Mouse (Mus musculus) kidney, embryonic 16.5 days (tissue): ENCODE results near the gene Rab21. TPM values are rescaled to one million over a fixed set of nuclear protein-coding genes. Genes with fewer than 3 reads are reported as not detected.

Experiments
- ATAC-seq: fragments of 200-750 bp; cut with Nextera tagmentation; 2 replicates; pipeline ENCODE4 v1.8.0; 2017; ENCODE audit warnings: moderate TSS enrichment; ENCODE audit not compliant: low FRiP score, low TSS enrichment
- H3K27ac ChIP-seq: fragments of 300-500 bp; sonication (generic); 2 replicates; pipeline ENCODE4 v1.5.1; 2014; ENCODE audit warnings: low read length
- H3K27me3 ChIP-seq: fragments of 300-500 bp; sonication (generic); 2 replicates; pipeline ENCODE4 v1.6.1; 2014; ENCODE audit warnings: low read length, control low read depth, mixed read lengths; ENCODE audit not compliant: insufficient read depth
- H3K36me3 ChIP-seq: fragments of 300-500 bp; sonication (generic); 2 replicates; pipeline ENCODE4 v1.6.1; 2014; ENCODE audit warnings: low read length, control low read depth, mixed read lengths; ENCODE audit not compliant: insufficient read depth
- H3K4me1 ChIP-seq: fragments of 300-500 bp; sonication (generic); 2 replicates; pipeline ENCODE4 v1.6.1; 2014; ENCODE audit warnings: low read length, control low read depth, mixed read lengths; ENCODE audit not compliant: insufficient read depth
- H3K4me2 ChIP-seq: fragments of 300-500 bp; sonication (generic); replicated peaks from 2 replicates; pipeline ENCODE4 v1.6.1; 2014; ENCODE audit warnings: low read depth, low read length
- H3K4me3 ChIP-seq: fragments of 300-500 bp; sonication (generic); 2 replicates; pipeline ENCODE4 v1.5.1; 2014; ENCODE audit warnings: mild to moderate bottlenecking, low read length
- H3K9ac ChIP-seq: fragments of 300-500 bp; sonication (generic); replicated peaks from 2 replicates; pipeline ENCODE4 v1.6.1; 2014; ENCODE audit warnings: low read length
- H3K9me3 ChIP-seq: fragments of 300-500 bp; sonication (generic); 2 replicates; pipeline ENCODE4 v1.6.1; 2016; ENCODE audit warnings: low read length, control low read depth
- WGBS: fragments of 180-500 bp; shearing (Covaris S2); extraction: QIAGEN DNeasy Blood & Tissue Kit; methylation state at CpG from one replicate; pipeline ENCODE4 v1.1.7; 2014; 5-methylcytosine and 5-hydroxymethylcytosine counted together
- polyA plus RNA-seq: library from polyadenylated mRNA; unstranded; fragments of >200 nt; fragmentation: Nextera tagmentation; extraction: Ambion mirVana; gene quantifications from 2 replicates; pipeline ENCODE4 v1.2.1, GENCODE M21; 2015

Rab21 gene
- polyA plus RNA-seq, 1 experiment from 2014 or later = 4.9 TPM

DNA sequence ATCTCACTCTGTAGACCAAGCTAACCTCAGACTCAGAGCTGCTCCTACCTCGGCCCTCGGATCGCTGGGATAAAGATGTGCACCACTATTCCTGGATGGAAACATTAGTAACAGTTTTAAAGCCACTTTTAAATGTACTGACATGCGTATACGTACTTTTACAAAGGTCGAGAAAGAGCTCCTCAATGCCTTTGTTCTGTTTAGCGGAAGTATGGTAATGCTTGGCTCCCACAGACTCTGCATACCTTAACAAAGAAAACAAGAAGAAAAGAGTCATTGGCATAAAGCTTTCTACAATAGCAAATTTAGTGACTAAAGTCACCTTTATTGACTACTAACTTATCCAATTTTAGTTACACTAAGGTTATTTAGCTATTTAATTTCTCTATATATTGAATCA is 20.7 kb downstream of the Rab21 start:
- H3K9me3 ChIP-seq = no peaks in the 10 kb centered on the region
- ATAC-seq = no peak
- H3K36me3 ChIP-seq = peaks cover 43% of the 10 kb centered on the region
- H3K27ac ChIP-seq = no peak overlapping the region
- no peak overlapping the region for H3K4me2 ChIP-seq
- H3K27me3 ChIP-seq = no peaks in the 10 kb centered on the region
- 94% methylated on average over 7 of the region's 7 CpGs for WGBS
- no peaks in the 10 kb centered on the region for H3K4me1 ChIP-seq
- H3K9ac ChIP-seq = no peak overlapping the region
- no peak overlapping the region for H3K4me3 ChIP-seq

DNA sequence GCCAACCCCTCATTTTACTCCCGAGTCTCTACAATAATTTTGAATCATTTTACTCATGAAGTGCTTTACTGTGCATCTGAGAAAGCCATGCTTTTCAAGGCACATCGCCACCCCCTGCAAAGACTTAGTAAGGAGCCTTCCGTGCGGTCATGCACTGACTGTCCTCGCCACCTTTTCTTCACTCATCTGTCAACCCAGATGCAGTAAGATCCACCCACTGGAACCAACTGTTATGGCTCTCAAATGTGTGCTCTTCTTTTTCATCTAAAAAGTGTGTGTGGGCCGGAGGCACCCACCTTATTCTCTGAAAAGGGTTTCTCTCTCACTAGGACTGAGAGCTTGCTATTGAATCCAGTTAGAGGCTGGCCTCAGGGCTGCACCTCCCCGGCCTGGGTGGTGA is 21.4 kb downstream of the Rab21 start:
- H3K27me3 ChIP-seq = no peaks in the 10 kb centered on the region
- no peak overlapping the region for H3K27ac ChIP-seq
- H3K4me1 ChIP-seq = no peaks in the 10 kb centered on the region
- H3K4me3 ChIP-seq = no peak overlapping the region
- peaks cover 44% of the 10 kb centered on the region for H3K36me3 ChIP-seq
- 90% methylated on average over 7 of the region's 7 CpGs for WGBS
- H3K9me3 ChIP-seq = no peaks in the 10 kb centered on the region
- no peak overlapping the region for H3K9ac ChIP-seq
- ATAC-seq = no peak
- no peak overlapping the region for H3K4me2 ChIP-seq

DNA sequence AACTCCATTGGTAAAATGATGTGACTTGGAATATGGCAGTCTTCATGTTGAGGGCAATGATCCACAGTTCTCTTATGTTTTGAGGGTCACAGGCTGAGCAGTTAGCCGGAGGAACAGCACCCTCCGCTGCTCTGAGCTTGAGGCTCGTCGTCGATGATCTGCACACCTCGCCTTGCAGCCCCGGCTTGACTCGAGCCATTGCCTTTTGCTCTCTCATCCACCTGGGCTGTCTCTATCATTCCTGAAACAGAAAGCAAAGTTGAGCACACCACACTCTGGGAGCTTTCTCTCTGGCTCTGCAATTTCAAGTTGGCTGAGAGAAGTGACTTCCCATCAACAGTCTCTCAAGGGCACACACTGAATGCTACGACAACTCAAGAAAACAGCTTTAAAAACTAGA is 24.7 kb downstream of the Rab21 start:
- Histone ChIP-seq H3K4me2 (no peak overlapping the region), H3K36me3 (peaks cover 59% of the 10 kb centered on the region), H3K4me3 (no peak overlapping the region), H3K9ac (no peak overlapping the region), H3K9me3 (no peaks in the 10 kb centered on the region; the same call in 1 of the 2 replicates), H3K27me3 (no peaks in the 10 kb centered on the region), H3K4me1 (no peaks in the 10 kb centered on the region), H3K27ac (no peak overlapping the region)
- no peak for ATAC-seq
- WGBS = 91% methylated on average over 9 of the region's 9 CpGs

DNA sequence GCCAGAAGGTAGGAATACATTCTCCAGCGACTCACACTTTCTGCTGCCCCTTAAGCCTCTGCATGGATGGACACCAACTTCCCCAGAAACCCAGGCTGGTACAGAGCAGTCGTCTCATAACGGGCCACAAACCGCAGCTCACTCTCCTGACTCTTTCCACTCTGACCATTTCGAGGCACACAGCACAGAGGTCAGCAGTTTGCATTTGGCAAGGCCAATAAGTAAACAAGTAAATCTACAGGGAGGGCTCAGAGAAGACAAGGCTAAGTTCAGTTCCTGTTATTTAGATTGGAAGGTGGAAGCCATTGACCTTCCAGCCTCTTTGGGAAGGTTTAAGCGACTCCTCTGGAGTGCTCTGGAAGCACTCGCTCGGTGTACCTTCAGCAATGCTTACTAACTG is 26.5 kb downstream of the Rab21 start:
- Histone ChIP-seq H3K4me3 (no peak overlapping the region), H3K4me2 (no peak overlapping the region), H3K27me3 (no peaks in the 10 kb centered on the region), H3K9me3 (no peaks in the 10 kb centered on the region; the same call in 1 of the 2 replicates), H3K27ac (no peak overlapping the region), H3K9ac (no peak overlapping the region), H3K4me1 (no peaks in the 10 kb centered on the region), H3K36me3 (peaks cover 50% of the 10 kb centered on the region)
- no peak for ATAC-seq
- WGBS = 81% methylated on average over 8 of the region's 8 CpGs

DNA sequence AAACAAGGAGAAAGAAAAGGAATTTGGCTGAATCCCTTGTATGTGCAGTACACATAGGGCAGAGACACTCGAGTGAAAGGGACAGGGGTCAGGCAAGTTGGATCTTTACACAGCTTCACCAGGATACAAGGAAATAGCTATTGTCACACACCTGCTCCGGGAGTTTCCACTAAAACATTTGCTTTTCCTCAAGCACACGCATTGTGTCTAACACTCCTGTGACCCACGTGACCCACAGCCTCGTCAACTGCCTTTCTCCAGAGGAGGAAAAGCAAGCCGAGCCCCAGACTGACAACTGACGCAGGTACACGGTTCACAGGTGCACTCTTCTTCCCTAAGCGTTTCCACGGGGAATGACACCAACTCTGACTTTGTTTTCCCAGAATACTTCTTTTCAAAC is 31.2 kb downstream of the Rab21 start:
- H3K27ac ChIP-seq = no peak overlapping the region

DNA sequence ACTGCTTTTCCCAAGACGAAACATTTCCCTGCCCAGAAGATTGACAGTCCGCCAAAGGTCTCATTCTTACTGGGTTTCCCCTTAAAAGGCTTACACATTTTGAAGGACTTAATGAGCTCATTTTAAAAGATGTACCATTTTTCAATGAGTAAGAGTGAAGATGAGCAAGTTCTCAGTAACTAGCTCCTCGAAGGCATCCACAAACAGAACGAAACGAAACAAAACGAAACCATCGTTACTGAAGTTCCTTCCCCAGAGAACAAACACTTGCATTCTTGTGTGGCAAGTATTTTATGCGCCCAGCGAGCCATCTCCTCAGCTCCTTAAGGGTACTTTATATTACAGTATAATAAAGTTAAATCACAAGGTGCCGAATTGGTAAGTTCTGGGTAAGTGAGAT is 34.0 kb downstream of the Rab21 start:
- Histone ChIP-seq H3K36me3 (peaks cover 4% of the 10 kb centered on the region), H3K4me2 (no peak overlapping the region), H3K9ac (no peak overlapping the region), H3K4me3 (no peak overlapping the region), H3K4me1 (no peaks in the 10 kb centered on the region), H3K27ac (no peak overlapping the region), H3K27me3 (no peaks in the 10 kb centered on the region), H3K9me3 (no peaks in the 10 kb centered on the region; the same call in 1 of the 2 replicates)
- no peak for ATAC-seq
- 89% methylated on average over 10 of the region's 10 CpGs for WGBS

More for the DNA sequence above, 31.2 kb downstream of the Rab21 start:
- 64% methylated on average over 10 of the region's 10 CpGs for WGBS
- H3K4me1 ChIP-seq = no peaks in the 10 kb centered on the region
- H3K9ac ChIP-seq = no peak overlapping the region
- H3K36me3 ChIP-seq = peaks cover 25% of the 10 kb centered on the region
- H3K27me3 ChIP-seq = no peaks in the 10 kb centered on the region
- no peak overlapping the region for H3K4me2 ChIP-seq
- no peak for ATAC-seq
- H3K4me3 ChIP-seq = no peak overlapping the region
- H3K9me3 ChIP-seq = no peaks in the 10 kb centered on the region; the same call in 1 of the 2 replicates

DNA sequence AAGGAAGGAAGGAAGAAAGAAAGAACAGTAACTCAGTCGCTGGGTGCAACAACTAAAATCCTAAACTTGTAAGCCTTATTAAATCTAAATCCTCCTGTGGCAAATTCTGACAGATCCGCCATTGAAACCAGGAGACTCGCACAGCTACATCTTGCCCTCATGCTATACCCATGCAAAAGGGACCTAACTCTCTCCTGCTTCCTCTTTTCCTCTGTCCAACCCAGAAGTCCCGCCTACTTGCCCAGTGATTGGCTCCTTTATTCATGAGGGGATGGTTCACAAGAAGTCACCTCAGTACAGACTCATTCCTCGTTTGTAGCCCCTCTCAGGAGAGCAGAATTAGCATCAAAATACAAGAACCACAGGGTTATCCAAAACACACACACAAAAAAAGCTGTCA is 43.7 kb downstream of the Rab21 start:
- H3K9me3 ChIP-seq = peaks cover 3% of the 10 kb centered on the region; the same call in 1 of the 2 replicates
- ATAC-seq = no peak
- H3K9ac ChIP-seq = no peak overlapping the region
- no peaks in the 10 kb centered on the region for H3K36me3 ChIP-seq
- H3K27ac ChIP-seq = no peak overlapping the region
- H3K27me3 ChIP-seq = no peaks in the 10 kb centered on the region
- H3K4me3 ChIP-seq = no peak overlapping the region
- no peaks in the 10 kb centered on the region for H3K4me1 ChIP-seq
- WGBS = 62% methylated on average over 5 of the region's 5 CpGs
- no peak overlapping the region for H3K4me2 ChIP-seq

DNA sequence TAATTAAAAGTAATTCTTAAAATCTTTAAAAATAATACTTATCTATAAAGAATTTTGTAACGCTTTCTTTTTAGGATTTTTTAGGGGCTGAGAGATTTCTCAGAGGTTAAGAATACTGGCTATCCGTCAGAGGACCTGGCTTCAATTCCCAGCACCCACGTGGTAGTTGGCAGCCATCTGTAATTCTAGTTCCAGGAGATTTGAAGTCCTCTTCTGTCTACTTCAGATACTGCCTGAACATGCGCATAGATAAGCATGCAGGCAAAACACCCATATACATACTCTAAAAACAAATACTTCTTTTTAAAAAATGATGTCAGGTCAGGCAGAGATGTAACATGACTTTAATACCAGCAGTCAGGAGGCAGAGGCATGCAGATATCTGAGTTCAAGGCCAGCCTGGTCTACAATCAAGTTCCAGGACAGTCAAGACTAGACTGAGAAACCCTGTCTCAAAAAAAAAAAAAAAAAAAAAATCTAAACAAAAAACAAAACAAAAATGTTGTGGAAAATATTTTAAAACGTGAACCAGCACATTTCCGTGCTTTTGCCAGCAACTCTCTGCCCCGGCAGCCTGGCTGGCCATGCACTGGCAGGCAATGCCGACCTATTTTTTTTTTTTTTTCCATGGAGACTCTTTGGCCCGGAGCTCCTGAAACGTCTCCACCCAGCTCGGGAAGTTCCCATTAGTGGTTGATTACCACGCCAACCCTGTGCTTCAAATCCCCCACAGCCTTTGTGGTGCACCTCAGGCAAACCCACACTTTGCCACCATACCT is 44.6 kb downstream of the Rab21 start:
- Histone ChIP-seq H3K4me1 (no peaks in the 10 kb centered on the region), H3K9me3 (peaks cover 3% of the 10 kb centered on the region; the same call in 1 of the 2 replicates), H3K9ac (no peak overlapping the region), H3K27me3 (no peaks in the 10 kb centered on the region), H3K4me2 (no peak overlapping the region), H3K4me3 (no peak overlapping the region), H3K36me3 (no peaks in the 10 kb centered on the region), H3K27ac (no peak overlapping the region)
- no peak for ATAC-seq
- 87% methylated on average over 12 of the region's 12 CpGs for WGBS

DNA sequence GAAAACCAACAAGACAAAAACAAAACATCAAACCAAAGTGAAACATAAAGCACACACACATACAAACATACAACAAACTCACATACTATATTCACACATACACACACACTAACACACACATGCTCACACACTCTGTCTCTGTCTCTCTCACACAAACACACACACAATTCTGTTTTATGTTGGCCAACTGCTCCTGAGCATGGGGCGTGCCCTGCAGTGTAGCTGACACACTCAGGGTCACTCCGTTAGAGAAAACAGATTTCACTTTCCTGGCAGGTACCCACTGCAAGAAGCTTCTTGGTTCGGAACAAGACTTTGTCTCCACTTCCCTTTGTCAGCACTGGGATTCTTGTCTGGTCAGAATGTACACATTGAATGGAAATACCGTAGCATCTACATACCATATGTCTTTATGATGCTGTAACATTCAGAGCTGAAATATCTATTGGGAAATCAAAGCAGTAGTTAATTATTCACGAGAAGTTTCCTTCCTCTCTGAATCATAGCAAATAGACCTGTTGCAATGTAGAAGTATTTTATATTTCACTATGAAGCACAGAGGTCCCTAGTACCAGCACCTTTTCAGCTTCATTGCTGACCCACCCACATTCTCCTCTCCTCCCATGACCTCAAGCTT is 52.4 kb downstream of the Rab21 start:
- H3K9ac ChIP-seq = no peak overlapping the region
- no peaks in the 10 kb centered on the region for H3K4me1 ChIP-seq
- WGBS = 55% methylated on average over 5 of the region's 5 CpGs
- peaks cover 4% of the 10 kb centered on the region; the same call in 1 of the 2 replicates for H3K9me3 ChIP-seq
- H3K27me3 ChIP-seq = no peaks in the 10 kb centered on the region
- no peak overlapping the region for H3K27ac ChIP-seq
- H3K4me2 ChIP-seq = no peak overlapping the region
- no peak overlapping the region for H3K4me3 ChIP-seq
- no peaks in the 10 kb centered on the region for H3K36me3 ChIP-seq
- ATAC-seq = no peak

DNA sequence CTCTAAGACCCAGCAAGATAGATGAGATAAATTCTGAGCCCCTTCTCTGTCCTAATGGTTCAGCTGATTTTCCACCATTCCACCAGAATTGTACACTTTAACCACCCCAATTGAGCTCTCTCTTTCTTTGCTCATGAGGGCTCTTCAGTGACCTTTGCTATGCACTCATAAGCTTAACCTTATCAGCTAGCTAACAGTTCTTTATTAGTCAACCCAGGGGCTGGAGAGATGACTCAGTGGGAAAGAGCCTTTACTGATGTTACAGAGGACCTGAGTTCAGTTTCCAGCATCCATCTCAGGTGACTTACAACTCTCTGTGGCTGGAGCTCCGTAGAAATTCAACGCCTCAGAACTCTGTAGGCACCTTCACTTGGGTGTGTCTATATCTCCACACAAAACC is 53.1 kb downstream of the Rab21 start:
- peaks cover 4% of the 10 kb centered on the region; the same call in 1 of the 2 replicates for H3K9me3 ChIP-seq
- no peaks in the 10 kb centered on the region for H3K27me3 ChIP-seq
- no peak overlapping the region for H3K4me3 ChIP-seq
- no peak overlapping the region for H3K4me2 ChIP-seq
- no peaks in the 10 kb centered on the region for H3K4me1 ChIP-seq
- no peaks in the 10 kb centered on the region for H3K36me3 ChIP-seq
- 84% methylated on average over 2 of the region's 2 CpGs for WGBS
- no peak overlapping the region for H3K9ac ChIP-seq
- no peak overlapping the region for H3K27ac ChIP-seq
- no peak for ATAC-seq
